Mouse (Mus musculus) brain, embryonic 14.5 days (tissue): ENCODE results near the gene Pigs. TPM values are rescaled to one million over a fixed set of nuclear protein-coding genes. Genes with fewer than 3 reads are reported as not detected.

ENCODE experiments used
- DNase-seq: peaks from one replicate; pipeline ENCODE4 v3.0.0-alpha.2; 2011; ENCODE audit warnings: low read depth
- CTCF ChIP-seq: fragments of 200-500 bp; IDR thresholded peaks from 2 replicates; pipeline ENCODE4 v1.5.1; 2012; ENCODE audit warnings: inconsistent platforms, mild to moderate bottlenecking, moderate library complexity, borderline replicate concordance; ENCODE audit not compliant: insufficient read depth, insufficient read length; ENCODE audit errors: extremely low read depth
- POLR2A ChIP-seq: fragments of 200-500 bp; IDR thresholded peaks from 2 replicates; pipeline ENCODE4 v1.6.1; 2012; ENCODE audit warnings: mild to moderate bottlenecking, inconsistent platforms, borderline replicate concordance; ENCODE audit not compliant: poor library complexity, insufficient read depth, insufficient read length, severe bottlenecking; ENCODE audit errors: extremely low read depth
- polyA plus RNA-seq: library from polyadenylated mRNA; depleted of rRNA; stranded (reverse); fragments of >200 nt; gene quantifications from 2 replicates; pipeline ENCODE4 v1.2.3, GENCODE M21; 2012

The Pigs gene
- polyA plus RNA-seq, 1 experiment = 75.3 TPM

- peak; percentile 63 for TF ChIP-seq CTCF
- no peak for TF ChIP-seq POLR2A
Observed at GRCm38 (mm10) chr11:78358330-78359007, 30.3 kb downstream of the Pigs start.

GRCm38 (mm10) chr11:78360125-78360788, 32.0 kb downstream of the Pigs start:
- peak; percentile 85 for DNase-seq
- TF ChIP-seq POLR2A (no peak), CTCF (peak; percentile 71)

More at GRCm38 (mm10) chr11:78358330-78359007, 30.3 kb downstream of the Pigs start:
- no peak for DNase-seq

- DNase-seq = no peak
- no peak for TF ChIP-seq CTCF
- TF ChIP-seq POLR2A = no peak
Observed at GRCm38 (mm10) chr11:78360789-78361131, 32.5 kb downstream of the Pigs start.

GRCm38 (mm10) chr11:78363309-78364007, 35.2 kb downstream of the Pigs start:
- DNase-seq = no peak
- no peak for TF ChIP-seq CTCF
- TF ChIP-seq POLR2A = no peak

DNA sequence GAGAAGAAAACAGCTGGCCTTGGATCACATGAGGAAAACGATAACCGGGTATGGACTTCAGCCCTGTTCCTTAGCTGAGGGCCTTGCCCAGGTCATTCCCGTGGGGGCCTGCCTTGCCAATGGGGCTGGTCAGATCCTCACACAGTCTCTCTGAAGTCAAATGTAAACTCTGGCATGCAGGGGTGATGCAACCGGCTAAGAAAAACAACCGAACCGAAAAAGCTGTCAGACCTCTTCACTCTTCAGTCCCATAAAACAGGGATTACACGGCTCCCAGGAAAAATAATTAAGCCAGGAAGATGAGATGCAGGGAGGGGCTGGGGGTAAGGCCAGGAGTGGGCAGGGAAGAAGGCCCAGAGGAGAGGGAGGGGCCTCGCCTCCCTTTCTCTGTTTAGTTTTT, 35.9 kb downstream of the Pigs start:
- no peak for DNase-seq

DNA sequence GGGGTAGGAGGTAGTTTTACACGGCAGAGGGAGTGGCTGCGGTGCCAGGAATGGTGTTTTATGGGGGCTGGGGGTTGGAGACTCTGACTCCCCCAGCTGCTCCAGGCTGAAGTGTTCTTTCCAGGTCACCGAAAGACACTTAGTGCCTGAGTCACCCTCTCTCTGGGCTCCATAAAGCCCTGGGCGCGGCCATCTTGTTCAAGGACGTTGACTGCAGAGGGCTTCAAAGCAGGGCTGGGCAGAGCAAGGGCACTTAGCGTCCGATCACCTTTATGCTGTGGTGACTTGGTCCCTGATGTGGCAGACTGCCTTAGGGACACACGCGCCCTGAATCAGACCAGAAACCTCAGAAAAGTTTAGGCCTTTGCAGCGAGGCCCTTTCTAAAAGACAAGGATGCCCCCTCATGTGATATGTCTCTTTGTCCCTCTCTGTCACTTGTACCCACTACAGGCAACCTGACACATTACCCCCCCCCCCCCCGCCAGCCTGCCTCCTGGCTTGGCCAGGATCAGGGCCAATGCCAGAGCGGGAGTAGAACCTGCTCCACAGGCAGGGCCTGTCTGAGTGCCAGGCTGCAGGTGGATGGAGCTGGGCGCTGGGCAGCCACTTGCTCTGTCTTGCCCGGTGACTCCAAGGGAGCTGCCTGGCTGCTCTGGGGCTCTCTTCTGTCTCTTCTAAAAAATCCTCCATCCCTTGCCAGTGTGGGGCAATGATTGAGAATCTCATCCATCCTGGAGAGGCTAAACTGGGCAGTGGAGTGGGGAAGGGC, 39.4 kb downstream of the Pigs start:
- TF ChIP-seq POLR2A (no peak), CTCF (no peak)
- no peak for DNase-seq

More for the DNA sequence above, 35.9 kb downstream of the Pigs start:
- TF ChIP-seq POLR2A (no peak), CTCF (no peak)

GRCm38 (mm10) chr11:78370389-78370788, 42.2 kb downstream of the Pigs start:
- TF ChIP-seq POLR2A (no peak), CTCF (no peak)
- DNase-seq = no peak

DNA sequence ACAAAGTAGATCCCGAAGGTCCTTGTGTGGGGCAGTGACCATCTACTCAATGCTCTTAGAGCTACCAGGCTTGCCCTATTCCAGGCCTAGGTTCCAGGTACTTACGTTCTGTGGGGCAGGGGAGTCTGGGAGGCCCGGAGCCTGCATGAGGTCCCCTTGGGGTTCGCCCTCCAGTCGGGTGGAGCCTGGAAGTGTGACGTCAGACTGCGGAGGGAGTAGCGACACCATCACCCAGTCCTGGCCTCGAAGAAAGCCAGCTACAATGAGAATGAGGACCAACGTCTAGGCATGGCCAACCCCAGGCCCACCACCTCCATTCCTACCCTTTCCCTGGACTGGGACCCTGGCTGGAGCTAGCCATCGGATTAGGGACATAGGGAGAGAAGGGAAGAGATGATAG, 43.5 kb downstream of the Pigs start:
- DNase-seq = no peak
- TF ChIP-seq POLR2A (no peak), CTCF (no peak)

GRCm38 (mm10) chr11:78372166-78372565, 44.0 kb downstream of the Pigs start:
- DNase-seq = no peak
- no peak for TF ChIP-seq CTCF
- no peak for TF ChIP-seq POLR2A

DNA sequence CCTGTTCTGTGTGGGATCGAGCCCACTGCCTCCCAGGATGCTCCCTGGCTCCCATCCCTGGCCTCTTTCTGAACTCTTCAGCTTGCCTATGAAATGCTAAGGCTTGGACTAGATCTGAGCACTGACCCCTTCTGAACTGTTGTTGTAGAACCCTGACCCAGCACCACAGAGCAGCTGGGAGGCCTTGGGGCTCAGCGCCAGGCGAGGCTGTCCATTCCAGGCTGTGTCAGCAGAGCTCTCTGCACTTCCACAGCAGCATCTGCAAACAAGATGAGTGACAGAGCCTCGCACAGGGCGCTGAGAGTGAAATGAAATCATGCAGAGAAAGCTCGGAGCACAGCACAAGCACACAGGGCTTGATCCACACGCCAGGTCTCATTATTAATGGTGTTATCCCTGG, 44.4 kb downstream of the Pigs start:
- no peak for TF ChIP-seq CTCF
- TF ChIP-seq POLR2A = no peak
- DNase-seq = peak; percentile 13

DNA sequence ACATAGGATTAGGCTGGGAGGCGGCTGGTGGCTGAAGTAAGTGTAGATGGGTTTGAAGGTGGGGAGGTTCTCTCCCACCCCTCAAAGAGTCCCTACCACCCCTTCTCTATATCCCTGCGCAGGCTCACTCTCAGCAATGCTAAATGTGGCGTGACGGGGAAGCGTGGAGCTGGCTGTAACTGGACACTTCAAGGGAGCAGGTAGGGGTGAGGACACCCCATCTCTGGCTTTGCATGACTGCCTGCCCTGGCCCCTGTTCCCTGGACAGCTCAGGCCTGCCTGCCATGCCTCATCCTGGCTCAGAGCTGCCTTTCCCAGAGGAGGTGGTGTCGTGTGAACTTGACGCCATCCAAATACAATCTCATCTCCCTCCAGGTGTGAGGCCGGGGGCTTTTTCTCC, 45.9 kb downstream of the Pigs start:
- no peak for TF ChIP-seq POLR2A
- TF ChIP-seq CTCF = no peak
- no peak for DNase-seq

DNA sequence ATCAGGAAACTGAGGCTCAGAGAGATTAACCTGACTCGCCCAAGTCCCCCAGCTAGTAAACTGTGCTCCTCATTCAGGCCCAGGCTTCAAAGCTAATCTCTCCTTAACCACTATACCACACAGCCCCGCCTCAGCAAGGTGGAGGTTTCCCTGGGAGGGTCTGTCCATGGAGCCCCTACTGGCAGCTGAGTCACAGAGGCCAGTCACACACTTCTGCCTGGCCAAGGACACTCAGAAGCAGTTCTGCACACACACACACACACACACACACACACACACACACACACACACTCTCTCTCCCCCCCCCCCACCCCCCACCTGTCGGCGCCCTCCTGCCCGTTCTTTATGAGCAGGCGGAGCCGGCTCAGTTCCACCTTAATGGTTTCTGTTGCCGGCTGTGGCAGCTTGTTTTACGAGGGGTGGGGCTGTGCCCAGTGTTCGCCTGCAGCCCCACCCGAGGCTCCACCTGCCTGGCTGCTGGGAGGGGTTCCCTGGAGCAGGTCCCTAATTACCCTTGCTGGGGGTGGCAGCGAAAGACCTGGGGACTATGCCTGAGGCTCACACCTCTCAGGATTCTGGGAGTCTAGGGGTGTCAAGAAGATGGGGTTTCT, 49.4 kb downstream of the Pigs start:
- TF ChIP-seq CTCF = no peak
- TF ChIP-seq POLR2A = no peak
- DNase-seq = no peak

DNA sequence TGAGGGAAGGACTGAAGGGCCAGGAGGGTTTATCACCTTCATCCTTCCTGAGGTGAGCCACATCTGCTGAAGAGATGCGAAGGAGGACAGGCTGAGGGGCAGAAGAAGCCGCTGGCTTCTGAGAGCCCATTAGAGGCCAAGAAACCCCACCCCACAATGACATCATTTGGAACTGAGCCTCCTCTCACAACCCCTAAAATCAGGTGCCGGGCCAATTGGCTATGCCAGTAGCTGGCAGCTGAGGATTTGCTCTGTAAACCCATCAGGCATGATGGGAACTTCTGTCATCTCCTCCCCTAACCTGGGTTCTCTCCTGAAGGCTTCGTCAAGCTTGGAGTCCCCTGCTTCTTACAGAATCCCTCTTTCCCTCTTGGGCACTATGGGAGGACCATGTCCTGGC, 52.1 kb downstream of the Pigs start:
- no peak for TF ChIP-seq POLR2A
- peak; percentile 18 for DNase-seq

GRCm38 (mm10) chr11:78380996-78381395, 52.8 kb downstream of the Pigs start:
- no peak for TF ChIP-seq CTCF
- no peak for TF ChIP-seq POLR2A
- no peak for DNase-seq
